Mouse (Mus musculus) testis, postnatal 14 days (tissue): ENCODE data around the gene Pi4kb.
A peak's percentile ranks its signal among the peaks of the same experiment; 100 is the strongest.

Experiments used
- DNase-seq: peaks from one replicate; pipeline ENCODE4 v3.0.0; 2021; ENCODE audit warnings: low spot score

Pi4kb gene

DNA sequence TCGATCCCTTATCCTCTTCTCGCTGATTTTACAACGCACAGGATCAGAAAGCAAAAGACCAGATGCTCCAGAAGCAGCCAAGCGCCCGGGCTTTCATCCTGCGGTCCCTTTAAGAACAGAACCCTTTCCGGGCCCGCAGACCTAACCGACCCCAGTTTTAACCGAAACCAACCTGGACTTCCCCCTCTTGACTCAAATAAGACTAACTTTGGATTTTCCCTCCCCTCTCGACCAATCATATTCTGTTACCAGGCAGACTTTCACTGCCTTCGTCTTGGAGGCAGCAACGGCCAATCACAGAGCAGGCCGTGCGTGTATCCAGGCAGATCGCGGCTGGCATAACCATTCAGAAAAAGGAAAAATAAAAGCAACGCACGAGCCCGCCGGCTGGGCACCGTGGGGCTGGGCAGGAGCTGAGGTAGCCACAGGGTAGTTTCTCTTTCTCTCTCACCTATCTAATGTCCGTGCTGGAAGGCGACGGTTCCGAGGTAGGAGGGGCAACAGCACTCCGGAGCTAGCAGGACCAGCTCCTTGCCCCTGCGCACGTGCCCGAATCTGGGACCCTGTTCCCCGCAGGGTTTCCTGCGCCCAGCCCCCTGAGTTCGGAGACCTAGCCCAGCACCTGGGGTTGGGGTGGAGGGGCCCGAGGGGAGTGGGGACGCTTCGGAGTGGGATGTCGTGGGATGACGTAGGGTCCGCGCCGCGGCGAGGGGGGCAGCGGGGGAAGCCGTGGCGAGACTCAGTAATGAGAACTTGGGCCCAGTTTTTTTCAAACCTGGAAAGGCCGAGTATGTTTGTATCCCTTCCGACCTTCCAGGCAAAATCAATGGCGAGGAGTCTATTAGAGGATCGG is 20.5 kb upstream of the Pi4kb start, which contains the start of gene Rfx5:
Gene Rfx5, plus strand, starts transcription at position 312 of the 853 bp plus-strand sequence.
- DNase-seq: peak; percentile 94

DNA sequence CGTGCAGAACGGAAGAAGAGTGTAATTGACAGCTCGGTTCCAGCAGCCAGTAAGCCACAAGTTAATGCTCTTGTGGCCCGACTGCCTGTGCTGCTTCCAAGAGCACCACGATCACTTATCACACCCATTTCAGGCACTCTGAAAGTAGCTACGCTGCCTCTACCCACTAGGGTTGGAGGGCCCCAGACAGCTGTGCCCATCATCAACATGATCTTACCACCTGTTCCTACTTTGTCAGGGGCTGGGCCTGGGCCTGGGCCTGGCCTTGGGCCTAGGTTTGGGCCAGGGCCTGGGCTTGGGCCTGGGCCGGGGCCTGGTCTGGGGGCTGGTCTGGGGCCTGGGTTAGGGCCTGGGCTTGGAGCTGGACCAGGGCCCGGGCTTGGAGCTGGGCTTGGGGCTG is 16.2 kb upstream of the Pi4kb start:
- DNase-seq: no peak

DNA sequence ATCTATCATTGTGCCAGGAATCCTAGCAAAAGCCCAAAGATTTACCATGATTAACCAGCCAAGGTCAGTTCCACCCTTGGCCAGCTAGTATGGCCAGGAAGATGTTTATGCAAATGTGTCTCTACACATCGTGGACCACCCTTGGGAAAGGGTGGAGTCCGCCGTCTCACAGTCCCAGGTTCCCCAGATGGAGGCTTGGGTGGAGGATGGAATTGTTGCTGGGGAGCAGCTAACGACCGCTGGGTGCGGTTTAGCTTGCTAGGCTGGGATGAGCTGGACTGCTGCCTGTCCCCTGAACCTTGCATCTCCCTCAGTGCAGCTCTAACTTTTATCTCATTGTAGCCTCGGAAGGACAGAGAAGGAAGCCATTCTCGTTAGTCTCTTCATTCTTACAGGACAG is 14.7 kb upstream of the Pi4kb start:
- DNase-seq: no peak

DNA sequence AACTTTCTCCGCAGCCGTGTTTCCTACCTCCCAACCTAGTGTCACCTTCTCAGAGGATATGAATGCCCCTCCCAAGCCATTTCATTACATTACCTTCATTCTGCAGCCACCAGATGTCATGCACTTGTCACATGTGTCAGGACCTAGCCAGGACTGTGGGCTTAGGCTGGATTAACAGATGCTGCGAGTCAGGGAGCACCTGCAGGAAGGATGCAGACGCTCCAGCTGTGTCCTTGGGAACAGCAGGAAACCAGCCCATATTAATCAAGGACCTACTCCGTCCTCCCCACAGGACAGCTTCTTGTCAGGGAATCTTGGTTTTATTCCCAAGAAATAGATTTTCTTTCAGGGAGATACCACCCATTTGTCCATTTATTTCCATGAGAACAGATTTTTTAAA is 14.2 kb upstream of the Pi4kb start:
- DNase-seq: no peak

- no peak for DNase-seq
These were observed 9.5 kb upstream of the Pi4kb start for GRCm38 (mm10) chr3:94964989-94965388.

DNA sequence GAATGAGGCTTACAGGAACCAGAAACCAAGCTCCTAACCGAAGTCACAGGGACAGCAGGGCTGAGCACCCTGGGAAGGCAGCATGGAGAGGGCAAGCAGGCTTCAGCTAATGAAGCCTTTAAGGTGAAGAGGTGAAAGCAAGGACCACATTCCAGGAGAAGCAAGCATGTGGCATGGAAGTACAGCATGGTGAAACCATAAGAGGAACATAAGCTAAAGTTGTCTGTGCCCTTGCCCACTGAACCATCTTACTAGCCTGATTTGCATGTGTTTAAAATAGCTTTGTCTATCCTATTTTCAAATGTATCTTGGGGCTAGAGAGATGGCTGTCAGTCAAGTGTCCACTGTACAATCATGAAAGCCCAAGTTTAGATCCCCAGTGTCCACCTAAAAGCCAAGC is 8.7 kb upstream of the Pi4kb start:
- no peak for DNase-seq

DNA sequence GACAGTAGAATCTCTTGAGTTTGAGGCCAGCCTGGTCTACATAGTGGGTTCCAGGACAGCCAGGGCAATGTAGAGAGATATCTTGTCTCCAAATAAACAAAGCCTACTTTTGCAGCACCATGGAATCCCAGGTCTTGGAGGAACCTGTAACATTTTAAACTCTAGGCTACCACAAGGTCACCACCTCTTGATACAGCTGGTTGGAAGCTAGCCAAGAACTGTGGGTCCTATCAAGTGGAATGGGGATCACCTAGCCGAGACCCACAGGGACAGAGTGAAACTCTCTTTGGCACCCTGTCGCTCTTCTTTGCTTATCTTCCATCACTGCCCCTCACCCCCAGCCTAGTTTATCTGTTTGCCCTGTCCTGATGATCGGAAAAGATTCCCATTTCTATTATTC is 2.0 kb upstream of the Pi4kb start:
- DNase-seq: peak; percentile 60

DNA sequence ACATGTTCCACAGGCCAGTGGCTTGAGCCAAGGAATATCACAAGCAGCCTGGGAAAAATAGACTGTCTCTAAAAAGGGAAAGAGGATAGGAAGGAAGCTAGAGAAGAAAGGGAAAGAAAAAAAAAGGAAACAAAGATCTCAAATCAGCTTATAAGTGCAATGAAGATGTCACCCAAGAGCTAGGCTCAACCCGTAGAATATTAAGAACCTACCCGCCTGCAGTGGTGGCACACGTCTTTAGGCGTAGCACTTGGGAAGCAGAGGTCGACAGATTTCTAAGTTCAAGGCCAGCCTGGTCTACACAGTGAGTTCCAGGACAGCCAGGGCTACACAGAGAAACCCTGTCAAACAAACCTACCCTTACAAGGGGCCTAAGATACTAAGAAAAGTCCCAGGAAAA is 911 bp upstream of the Pi4kb start:
- DNase-seq: no peak

GRCm38 (mm10) chr3:94974026-94974527 is 454 bp upstream of the Pi4kb start:
- no peak for DNase-seq

GRCm38 (mm10) chr3:94984312-94984711 is 9.8 kb downstream of the Pi4kb start:
- no peak for DNase-seq

DNA sequence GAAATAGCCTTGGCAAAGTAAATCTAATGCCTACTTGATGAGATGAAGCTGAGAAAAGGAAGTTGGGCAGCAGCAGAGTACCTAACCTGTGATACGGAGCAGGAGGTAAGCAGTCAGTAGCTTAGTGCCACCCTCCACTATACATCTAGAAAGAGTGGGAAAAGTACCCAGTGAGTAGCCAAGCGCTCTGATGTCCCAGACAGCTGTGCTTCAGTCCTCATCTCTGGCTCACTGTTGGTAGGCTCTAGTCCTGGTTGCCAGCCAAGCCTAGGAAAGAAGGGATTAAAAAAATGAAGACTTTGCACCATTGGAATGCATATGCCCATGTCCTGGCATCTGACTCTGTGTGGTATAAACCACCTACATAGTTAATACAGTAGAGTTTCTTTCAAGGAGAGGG is 11.0 kb downstream of the Pi4kb start:
- DNase-seq: no peak

DNA sequence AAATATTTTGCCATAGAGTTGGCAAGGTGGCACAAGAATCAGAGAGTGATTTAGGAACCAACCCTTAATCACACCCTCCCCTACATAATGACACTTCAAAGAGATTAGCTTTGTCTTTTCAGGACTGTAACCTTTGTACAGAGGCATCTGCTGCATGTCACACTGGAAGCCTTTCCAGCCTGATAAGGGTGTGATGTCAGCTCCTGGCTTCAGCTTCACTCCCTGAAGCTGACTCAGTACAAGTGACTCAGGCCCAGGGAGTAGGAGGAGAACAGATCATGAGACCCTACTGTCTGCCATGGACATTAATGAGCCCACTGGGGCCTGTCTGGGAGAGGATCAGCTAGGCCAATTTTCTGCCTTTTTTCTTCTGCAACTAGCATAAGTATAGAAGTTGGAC is 13.0 kb downstream of the Pi4kb start:
- peak; percentile 58 for DNase-seq

DNA sequence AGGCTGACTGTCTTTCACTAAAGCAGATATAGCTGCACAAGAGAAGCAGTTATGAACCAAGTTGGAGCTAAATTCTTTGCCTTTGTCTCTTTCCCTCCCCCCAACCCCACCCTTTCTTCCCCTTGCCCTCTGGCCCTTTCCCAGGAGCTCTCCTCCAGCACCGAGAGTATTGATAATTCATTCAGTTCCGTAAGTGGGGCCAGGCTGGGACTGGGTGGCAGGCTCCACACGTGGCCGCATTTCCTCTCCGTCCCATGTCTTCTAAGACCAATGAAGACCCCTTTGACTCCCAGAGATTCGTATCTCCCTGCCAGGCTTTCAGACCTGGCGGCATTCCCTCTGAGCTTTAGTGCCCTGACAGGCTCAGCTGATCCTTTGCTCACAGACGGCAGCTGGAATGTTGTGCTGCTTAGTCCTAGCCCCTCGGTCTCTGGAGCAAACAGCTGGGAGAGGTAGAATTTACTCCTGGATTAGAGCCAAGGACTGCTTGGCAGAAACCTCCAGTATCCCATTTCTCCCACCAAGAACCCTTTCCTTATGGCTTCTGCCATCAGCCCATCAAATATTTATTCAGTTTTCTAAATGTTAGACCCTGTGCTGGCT is 14.7 kb downstream of the Pi4kb start:
- no peak for DNase-seq

DNA sequence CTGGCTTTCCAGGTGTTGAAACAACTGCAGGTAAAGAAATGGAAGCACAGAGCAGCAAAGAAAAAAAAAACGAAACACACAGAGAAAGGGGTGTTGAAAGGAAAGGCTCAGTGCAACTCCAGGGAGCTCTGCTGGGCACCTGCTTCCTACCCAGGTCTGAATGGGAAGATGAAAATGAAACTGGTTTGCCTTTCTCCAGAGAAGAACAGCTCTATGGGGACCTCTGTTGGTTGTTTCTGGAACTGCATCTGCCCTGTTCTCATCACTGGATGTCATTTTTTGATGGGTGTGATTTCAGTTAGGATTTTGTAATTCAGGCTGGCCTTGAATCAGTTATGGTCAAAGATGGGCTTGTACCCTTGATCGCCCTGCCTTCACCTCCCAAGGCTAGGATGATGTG is 22.4 kb downstream of the Pi4kb start:
- no peak for DNase-seq

DNA sequence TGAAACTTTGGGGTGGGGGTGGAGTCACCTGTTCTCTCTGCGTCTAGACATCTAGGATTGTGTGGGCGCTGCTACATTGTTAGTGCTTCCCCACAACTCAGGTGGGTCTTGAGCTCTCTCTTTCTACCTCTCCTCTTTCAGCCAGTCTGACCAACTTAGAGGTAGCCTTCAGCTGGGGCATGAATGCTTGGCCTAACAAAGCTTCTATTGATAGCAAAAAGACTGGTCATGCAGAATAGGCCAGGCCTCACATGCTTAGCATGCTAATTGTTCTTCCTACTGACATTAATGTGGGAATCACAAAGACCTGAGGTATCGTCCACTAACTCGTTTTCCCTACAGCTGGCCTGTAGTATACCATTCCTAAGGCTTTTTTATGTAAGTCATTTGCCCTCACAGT is 28.0 kb downstream of the Pi4kb start:
- no peak for DNase-seq

- DNase-seq: no peak
These were observed 28.7 kb downstream of the Pi4kb start for GRCm38 (mm10) chr3:95003273-95003672.

DNA sequence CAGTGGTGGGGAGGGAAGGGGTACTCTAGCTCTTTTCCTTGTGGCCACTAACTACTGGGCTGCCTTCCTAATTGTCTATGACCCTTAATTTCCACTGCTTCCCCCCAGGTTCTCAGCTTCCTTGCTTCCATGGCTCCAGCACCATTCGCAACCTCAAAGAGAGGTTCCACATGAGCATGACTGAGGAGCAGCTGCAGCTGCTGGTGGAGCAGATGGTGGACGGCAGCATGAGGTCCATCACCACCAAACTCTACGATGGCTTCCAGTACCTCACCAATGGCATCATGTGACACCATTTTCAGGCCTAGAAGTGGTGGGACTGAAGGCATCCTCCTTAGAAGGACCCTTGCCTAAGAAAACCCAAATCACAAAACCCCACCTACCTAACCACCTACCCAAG is 31.1 kb downstream of the Pi4kb start:
- DNase-seq: no peak

DNA sequence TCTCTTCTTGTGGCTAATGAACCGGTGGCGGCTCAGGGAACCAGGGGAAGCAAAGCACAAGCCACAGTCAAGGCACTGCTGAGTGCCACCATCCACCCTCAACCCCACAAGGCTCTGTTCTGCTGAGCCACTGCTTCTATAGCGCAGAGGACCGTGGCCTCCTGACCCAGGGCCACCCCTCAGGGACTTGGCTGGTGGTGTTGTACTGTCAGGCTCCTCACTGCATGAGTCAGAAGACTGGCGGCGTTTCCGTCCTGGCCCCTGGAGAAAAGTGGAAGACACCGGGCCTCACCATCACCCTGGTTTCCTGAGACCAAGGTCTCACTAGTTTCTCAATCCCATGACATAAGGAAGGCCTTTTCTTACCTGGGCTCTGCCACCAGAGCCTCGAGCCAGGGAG is 33.2 kb downstream of the Pi4kb start:
- DNase-seq: no peak

DNA sequence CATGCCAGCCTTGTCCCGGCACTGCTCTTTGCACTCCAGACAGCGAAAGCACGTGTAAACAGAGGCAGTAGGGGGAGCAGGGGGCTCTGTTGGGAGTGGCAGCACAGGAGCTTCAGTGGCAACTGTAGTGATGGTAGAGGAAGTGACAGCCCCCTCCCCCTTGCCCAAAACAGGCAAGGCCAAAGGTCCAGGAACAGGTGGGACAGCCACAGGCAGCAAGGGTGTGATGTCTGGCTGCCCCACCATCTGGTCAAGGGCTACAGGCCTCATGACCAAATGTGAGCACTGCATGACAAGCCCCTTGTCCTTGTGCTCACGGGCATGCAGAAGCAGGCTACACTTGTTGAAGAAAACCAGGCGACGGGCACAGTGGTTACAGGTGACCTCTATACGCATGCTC is 35.9 kb downstream of the Pi4kb start:
- DNase-seq: no peak

DNA sequence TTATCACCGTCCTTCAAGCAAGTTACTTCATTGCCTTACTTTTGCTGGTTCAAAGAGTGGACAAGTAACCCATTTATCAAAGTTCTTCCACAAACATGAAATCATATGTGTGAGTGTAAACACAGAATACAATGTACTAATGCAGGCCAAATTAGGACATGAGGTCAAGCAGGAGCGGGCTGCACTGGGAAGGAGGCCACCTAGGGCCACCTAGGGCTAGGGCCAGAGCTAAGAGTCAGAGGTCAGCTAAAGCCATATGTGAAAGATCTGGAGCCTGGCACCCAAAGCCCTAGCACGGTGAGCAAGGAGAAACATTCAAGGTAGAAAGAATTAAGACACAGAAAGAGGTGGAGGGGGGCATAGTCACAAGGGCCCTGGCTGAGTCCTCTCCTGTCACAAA is 38.5 kb downstream of the Pi4kb start:
- no peak for DNase-seq

DNA sequence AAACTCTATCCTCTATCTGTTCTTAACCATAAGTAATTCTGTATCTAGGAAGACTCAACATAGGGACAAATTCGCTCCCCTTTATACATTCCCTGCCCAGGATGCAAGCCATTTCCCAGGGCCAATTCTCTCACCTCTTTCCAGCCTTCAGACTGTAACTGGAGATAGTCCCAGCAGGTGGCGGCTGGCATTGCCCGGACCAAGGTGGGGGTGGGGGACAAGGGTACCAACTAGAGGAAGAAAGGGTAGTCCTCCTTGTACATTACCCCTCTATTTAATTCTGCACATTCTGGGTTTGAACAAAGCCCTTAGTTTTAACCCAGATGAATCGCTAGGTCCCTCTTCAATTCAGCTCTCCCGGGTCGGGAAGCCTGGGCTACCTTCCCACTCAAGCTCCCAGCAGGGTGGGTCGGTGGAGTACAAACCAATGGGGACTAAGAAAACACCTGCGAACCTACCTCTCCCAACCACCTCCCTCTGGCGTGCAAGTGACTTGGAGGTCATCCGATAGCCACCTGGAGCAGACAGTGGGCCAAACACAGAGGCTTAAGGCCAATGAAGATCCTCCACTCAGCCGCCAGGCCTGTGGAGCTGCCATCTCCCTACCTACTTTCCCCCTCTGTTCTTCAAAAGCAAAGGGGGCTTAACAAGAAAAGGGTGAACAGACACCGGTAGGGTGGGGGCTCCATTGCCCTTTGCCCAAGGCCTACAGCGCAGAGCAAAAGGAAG is 39.3 kb downstream of the Pi4kb start:
- no peak for DNase-seq

GRCm38 (mm10) chr3:95014428-95015151 is 40.1 kb downstream of the Pi4kb start:
- DNase-seq: no peak
